Mouse (Mus musculus): ENCODE measurements around the gene Zfp579.

DNA sequence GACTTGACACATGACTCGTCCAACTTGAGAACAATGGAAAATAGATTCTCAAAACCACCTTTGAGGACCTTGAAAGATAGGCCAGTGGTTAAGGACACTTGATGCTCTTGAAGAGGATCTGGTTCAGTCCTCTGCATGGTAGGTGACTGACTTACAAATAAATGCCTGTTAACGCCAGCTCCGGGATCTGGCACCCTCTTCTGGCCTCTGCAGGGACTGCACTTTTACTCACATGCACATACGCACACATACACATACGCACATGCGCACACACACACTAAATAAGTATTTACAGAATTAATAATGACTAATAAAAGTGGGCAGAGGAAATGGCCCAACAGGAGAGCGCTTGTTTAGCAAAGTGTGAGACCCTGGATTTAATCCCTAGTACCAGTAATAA is 19.1 kb downstream of the Zfp579 start:
- TF ChIP-seq POLR2A (IDR thresholded peaks at IDR 0.05; ENCODE audit: insufficient read depth, low read depth, low read length): no peak
- no peak for TF ChIP-seq EP300 (IDR thresholded peaks at IDR 0.05; ENCODE audit: insufficient read depth, low read depth, low read length)
